Mouse (Mus musculus) liver, embryonic 16.5 days (tissue): ENCODE measurements around the gene Spty2d1. TPM values are rescaled to one million over a fixed set of nuclear protein-coding genes. Genes with fewer than 3 reads are reported as not detected.
"Not testable (repeated sequence)": the region's sequence is repeated elsewhere in the genome, so short reads cannot be mapped to it uniquely, and the experiment has no call there.

Experiments
- ATAC-seq: fragments of 200-750 bp; cut with Nextera tagmentation; 2 replicates; pipeline ENCODE4 v1.8.0; 2017; ENCODE audit warnings: low read depth, mild to moderate bottlenecking, moderate number of reproducible peaks, moderate library complexity
- H3K27ac ChIP-seq: fragments of 300-500 bp; sonication (generic); 2 replicates; pipeline ENCODE4 v1.5.1; 2014; ENCODE audit warnings: mild to moderate bottlenecking, low read length
- H3K27me3 ChIP-seq: fragments of 300-500 bp; sonication (generic); 2 replicates; pipeline ENCODE4 v1.6.1; 2014; ENCODE audit warnings: low read depth, low read length, mixed read lengths; ENCODE audit not compliant: control insufficient read depth, insufficient read depth
- H3K36me3 ChIP-seq: fragments of 300-500 bp; sonication (generic); 2 replicates; pipeline ENCODE4 v1.6.1; 2014; ENCODE audit warnings: mild to moderate bottlenecking; ENCODE audit not compliant: control insufficient read depth, insufficient read depth
- H3K4me1 ChIP-seq: fragments of 300-500 bp; sonication (generic); 2 replicates; pipeline ENCODE4 v1.6.1; 2014; ENCODE audit warnings: low read depth, low read length, mixed read lengths; ENCODE audit not compliant: control insufficient read depth
- H3K4me2 ChIP-seq: fragments of 300-500 bp; sonication (generic); 2 replicates; pipeline ENCODE4 v1.6.1; 2014; ENCODE audit warnings: low read depth, low read length, mixed read lengths
- H3K4me3 ChIP-seq: fragments of 300-500 bp; sonication (generic); 2 replicates; pipeline ENCODE4 v1.5.1; 2014; ENCODE audit warnings: low read depth, mild to moderate bottlenecking, low read length
- H3K9ac ChIP-seq: fragments of 300-500 bp; sonication (generic); 2 replicates; pipeline ENCODE4 v1.6.1; 2014; ENCODE audit warnings: low read depth, low read length
- H3K9me3 ChIP-seq: fragments of 300-500 bp; sonication (generic); replicated peaks from 2 replicates; pipeline ENCODE4 v1.6.1; 2016; ENCODE audit warnings: low read length; ENCODE audit not compliant: control insufficient read depth
- WGBS: fragments of 180-500 bp; shearing (Covaris S2); extraction: QIAGEN DNeasy Blood & Tissue Kit; methylation state at CpG from one replicate; pipeline ENCODE4 v1.1.7; 2014; ENCODE audit not compliant: insufficient replicate concordance; 5-methylcytosine and 5-hydroxymethylcytosine counted together
- polyA plus RNA-seq: library from polyadenylated mRNA; unstranded; fragments of >200 nt; fragmentation: Nextera tagmentation; extraction: Ambion mirVana; gene quantifications from 2 replicates; pipeline ENCODE4 v1.2.1, GENCODE M21; 2015

Spty2d1 gene
- polyA plus RNA-seq, 1 experiment from 2014 or later, result 12.1 TPM

DNA sequence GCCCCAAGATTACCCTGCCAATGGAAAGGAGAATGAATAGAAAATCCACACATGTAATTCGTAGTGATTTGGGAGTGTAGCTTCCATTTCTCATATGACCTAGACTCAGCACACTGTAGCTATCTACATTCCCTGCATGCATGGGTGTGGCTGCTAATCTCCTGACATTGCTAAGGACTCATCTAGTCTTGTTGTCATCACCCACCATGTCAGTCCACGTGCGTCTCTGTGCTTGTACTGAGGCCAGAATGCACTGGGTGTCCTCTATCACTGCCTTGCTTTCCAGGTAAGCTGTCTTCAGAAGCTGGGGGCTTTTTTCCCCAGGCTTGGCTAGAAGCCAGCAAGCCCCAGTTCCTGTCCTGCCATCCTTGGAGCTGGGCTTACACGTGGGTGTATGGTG, 18.8 kb downstream of the Spty2d1 start:
- H3K27me3 ChIP-seq, H3K4me2 ChIP-seq, H3K9me3 ChIP-seq, H3K4me3 ChIP-seq, H3K9ac ChIP-seq, H3K27ac ChIP-seq: not testable (repeated sequence)
- Histone ChIP-seq H3K36me3 (peaks cover 16% of the 10 kb centered on the region), H3K4me1 (peaks cover 13% of the 10 kb centered on the region)
- 46% methylated on average over 4 of the region's 4 CpGs for WGBS
- peak; percentile 86 for ATAC-seq

DNA sequence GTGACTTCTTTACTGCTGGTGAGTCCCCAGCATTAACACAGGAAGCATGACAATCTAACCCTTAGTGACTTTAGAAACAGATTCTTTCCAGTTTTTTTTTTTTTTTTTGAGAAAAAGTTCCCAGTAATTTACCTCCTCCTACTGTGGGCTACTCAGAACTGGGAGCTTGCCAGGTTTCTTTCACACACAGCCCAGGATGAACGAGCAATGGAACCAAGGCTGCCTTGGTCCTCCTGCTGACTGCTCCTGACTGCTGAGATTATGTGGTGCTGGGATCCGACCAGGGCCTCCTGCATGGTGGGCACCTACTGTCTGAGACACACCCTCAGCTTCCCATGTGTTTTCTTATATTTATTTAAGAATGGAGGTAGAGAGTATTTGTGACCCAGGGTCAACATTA, 21.1 kb downstream of the Spty2d1 start:
- no peak overlapping the region for H3K27ac ChIP-seq

DNA sequence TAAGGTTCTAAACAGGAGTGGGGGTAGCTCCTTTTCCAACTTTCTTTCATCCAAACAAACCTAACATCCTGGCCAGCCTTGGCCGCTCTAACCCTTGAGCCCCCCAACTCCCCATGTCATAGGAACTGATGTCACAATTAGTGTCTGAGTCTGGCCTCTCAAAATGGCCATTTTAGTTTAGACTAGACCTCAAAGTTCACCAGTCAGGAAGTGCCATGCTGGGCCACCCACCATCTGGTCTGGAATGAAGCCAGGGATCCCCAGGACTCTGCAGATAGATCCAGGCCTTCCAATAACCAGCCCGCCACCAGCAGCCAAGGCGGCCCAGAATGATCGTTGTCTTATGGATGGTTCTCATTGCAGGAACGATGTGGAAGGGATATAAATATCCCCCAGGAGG, 21.6 kb downstream of the Spty2d1 start:
- no peak for ATAC-seq
- no peaks in the 10 kb centered on the region for H3K36me3 ChIP-seq
- 73% methylated on average over 5 of the region's 5 CpGs for WGBS
- H3K27me3 ChIP-seq, result no peaks in the 10 kb centered on the region
- H3K4me2 ChIP-seq, result no peak overlapping the region
- no peak overlapping the region for H3K27ac ChIP-seq
- no peaks in the 10 kb centered on the region for H3K9me3 ChIP-seq
- H3K4me3 ChIP-seq, result no peak overlapping the region
- peaks cover 13% of the 10 kb centered on the region for H3K4me1 ChIP-seq
- no peak overlapping the region for H3K9ac ChIP-seq

More for the DNA sequence above, 21.1 kb downstream of the Spty2d1 start:
- Histone ChIP-seq H3K36me3 (no peaks in the 10 kb centered on the region), H3K9ac (no peak overlapping the region), H3K4me3 (no peak overlapping the region), H3K4me2 (no peak overlapping the region), H3K27me3 (no peaks in the 10 kb centered on the region), H3K9me3 (no peaks in the 10 kb centered on the region), H3K4me1 (peaks cover 13% of the 10 kb centered on the region)
- 62% methylated on average over 2 of the region's 2 CpGs for WGBS
- no peak for ATAC-seq

DNA sequence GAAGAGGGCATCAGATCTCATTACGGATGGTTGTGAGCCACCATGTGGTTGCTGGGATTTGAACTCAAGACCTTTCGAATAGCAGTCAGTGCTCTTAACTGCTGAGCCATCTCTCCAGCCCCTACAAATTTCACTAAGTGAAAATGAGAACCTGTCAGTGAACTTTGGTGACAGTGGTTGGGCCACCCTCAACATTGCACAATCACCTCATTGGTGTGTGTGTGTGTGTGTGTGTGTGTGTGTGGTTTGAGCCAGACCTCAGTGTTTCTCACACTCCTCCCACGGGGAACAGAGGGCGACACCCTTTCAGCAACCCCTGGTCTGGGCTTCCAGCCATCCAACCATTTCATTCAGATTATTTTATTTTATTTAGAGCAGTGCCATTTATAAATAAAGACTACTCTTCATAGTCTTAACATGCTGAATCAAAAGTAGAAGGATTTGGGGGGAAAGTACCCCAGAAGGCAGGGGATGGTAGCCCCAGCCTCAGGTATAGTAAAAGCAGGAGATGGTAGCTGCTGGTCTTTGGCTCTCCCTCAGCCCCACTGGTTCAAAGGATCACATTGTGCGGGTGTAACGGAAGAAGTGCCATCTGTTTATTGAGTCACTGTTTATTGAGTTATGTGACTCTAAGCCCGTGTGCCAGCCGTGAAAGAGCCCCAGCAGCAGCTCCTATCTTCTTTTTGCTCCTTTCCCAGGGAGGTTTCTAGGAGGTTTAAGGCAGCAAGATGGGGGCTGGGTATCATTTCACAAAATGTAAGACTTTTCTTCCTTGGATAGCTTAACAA, 22.3 kb downstream of the Spty2d1 start:
- ATAC-seq, result peak; percentile 52

DNA sequence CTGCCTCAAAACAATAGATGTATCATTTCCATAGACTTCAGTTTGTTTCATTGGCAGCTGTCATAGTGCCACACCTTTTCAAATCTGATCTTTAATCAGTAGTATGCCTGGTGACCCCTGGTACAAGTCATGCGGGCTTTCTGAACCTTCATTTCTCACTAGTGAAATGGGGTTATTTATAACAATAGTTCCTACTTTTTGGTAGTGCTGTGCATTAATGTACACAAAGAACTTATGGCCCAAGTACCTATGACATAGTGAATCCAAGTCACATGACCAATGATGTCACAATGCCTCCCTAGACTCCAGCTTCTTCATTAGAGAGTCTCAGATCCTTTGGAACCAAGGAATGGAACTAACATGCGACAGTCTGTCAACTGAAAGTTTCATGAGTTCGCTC, 24.9 kb downstream of the Spty2d1 start, which contains the start of gene Gm9999:
Gene Gm9999 (plus strand): TSS at position 301 of the 400 bp plus-strand sequence.
- H3K4me3 ChIP-seq, result no peak within 1 kb of the TSS
- H3K9me3 ChIP-seq, result no peaks in the 10 kb centered on the region
- 74% methylated on average over 3 of the region's 3 CpGs for whole genome bisulfite sequencing
- H3K27me3 ChIP-seq, result no peaks in the 10 kb centered on the region
- H3K27ac ChIP-seq, result no peak within 1 kb of the TSS
- no peak within 1 kb of the TSS for H3K4me2 ChIP-seq
- no peak for ATAC-seq
- H3K36me3 ChIP-seq, result no peaks in the 10 kb centered on the region
- no peak within 1 kb of the TSS for H3K9ac ChIP-seq
- H3K4me1 ChIP-seq, result peaks cover 6% of the 10 kb centered on the region; the same call in 1 of the 2 replicates

More for the DNA sequence above, 22.3 kb downstream of the Spty2d1 start:
- Histone ChIP-seq H3K4me1 (peaks cover 13% of the 10 kb centered on the region), H3K4me2 (no peak overlapping the region), H3K27ac (no peak overlapping the region), H3K36me3 (no peaks in the 10 kb centered on the region), H3K27me3 (no peaks in the 10 kb centered on the region), H3K9ac (no peak overlapping the region), H3K4me3 (no peak overlapping the region), H3K9me3 (no peaks in the 10 kb centered on the region)
- WGBS, result 53% methylated on average over 8 of the region's 8 CpGs

DNA sequence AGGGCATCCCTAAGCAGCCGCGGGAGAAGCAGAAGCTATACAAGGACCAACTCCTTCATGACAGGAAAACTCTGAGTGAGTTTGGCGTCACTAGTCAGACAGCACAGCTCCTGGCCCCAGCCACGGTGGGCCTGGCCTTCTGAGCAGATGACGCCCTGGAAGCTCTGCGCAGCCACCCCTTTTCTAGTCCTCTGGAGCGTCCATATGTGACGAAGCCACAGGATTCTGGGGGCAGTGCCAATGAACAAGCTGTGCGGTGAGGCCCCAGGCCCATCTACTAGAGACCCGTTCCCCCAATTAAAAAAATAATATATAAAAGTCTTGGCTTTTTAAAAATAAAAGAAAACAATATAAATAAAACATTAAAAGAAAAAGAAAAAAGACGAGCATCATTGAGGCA, 32.8 kb downstream of the Spty2d1 start:
- Histone ChIP-seq H3K4me2 (no peak overlapping the region), H3K36me3 (no peaks in the 10 kb centered on the region), H3K27me3 (no peaks in the 10 kb centered on the region), H3K4me3 (no peak overlapping the region), H3K9me3 (no peaks in the 10 kb centered on the region), H3K4me1 (peaks cover 6% of the 10 kb centered on the region), H3K27ac (no peak overlapping the region), H3K9ac (no peak overlapping the region)
- no peak for ATAC-seq
- WGBS, result 76% methylated on average over 11 of the region's 11 CpGs

DNA sequence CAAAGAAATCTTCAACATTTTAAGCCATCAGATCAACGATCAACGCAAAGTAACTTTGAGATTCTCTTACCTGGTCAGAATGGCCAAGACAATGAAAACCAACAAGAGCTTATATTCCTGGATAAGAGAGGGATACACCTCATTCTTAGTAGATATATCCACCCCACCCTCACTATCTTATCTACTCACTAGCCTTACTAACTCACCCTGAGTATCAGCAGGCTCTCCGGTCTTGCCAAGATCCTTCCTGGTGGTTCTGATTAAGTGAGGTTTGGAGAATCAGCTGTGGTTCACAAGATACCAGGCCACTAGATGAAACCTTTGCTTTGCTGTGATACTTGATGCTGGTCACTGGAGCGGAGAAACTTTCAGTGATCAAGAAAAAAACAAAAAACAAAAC, 33.6 kb downstream of the Spty2d1 start:
- no peaks in the 10 kb centered on the region for H3K27me3 ChIP-seq
- no peaks in the 10 kb centered on the region for H3K36me3 ChIP-seq
- ATAC-seq, result 0 out of 2 replicates have a peak, but pooled peaks have one; percentile 27
- H3K4me2 ChIP-seq, result no peak overlapping the region
- no peak overlapping the region for H3K27ac ChIP-seq
- H3K9me3 ChIP-seq, result no peaks in the 10 kb centered on the region
- H3K4me3 ChIP-seq, result no peak overlapping the region
- no peak overlapping the region for H3K9ac ChIP-seq
- H3K4me1 ChIP-seq, result peaks cover 6% of the 10 kb centered on the region
- 57% methylated on average over 4 of the region's 4 CpGs for WGBS

DNA sequence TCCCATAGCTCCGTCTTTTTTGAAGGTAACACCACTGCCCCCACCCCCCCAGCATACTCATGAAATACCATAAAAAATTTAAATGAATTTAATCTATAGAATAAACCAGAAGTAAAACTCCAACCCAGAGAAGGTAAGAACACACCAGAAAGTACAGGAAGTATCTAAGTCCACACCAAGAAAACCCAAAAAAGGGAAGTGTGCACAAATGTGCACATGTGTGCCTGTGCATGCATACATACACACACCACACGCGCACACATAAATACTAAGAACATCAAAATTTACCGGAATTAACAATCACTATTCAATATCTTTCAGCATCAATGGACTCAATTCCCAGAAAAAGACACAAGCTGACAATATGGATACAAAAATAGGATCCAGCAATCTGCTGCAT, 38.3 kb downstream of the Spty2d1 start:
- H3K4me1 ChIP-seq, result peaks cover 6% of the 10 kb centered on the region
- H3K9me3 ChIP-seq, result no peaks in the 10 kb centered on the region
- no peaks in the 10 kb centered on the region for H3K27me3 ChIP-seq
- no peaks in the 10 kb centered on the region for H3K36me3 ChIP-seq
- no peak overlapping the region for H3K9ac ChIP-seq
- 77% methylated on average over 4 of the region's 4 CpGs for WGBS
- ATAC-seq, result no peak
- H3K27ac ChIP-seq, result no peak overlapping the region
- H3K4me3 ChIP-seq, result no peak overlapping the region
- no peak overlapping the region for H3K4me2 ChIP-seq

DNA sequence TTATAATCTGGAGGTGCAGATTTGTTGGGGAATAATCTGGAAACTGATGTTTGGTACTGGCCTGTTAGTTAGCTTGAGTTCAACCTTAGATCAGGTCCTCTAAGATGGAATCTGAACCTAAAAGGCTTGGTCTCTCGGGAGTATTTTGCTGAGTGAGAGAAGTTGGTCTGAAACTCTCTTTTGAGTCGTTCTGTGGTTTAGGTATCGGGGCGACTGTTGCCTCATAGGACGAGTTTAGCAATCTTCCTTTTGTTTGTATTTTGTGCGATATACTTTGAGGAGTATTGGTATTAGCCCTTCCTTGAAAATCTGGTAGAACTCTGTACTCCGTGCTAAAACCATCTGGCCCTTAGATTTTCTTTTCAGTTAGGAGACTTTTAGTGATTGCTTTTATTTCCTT, 44.1 kb downstream of the Spty2d1 start:
- 51% methylated on average over 7 of the region's 7 CpGs for WGBS
- H3K4me2 ChIP-seq, result no peak overlapping the region
- no peak overlapping the region for H3K27ac ChIP-seq
- H3K4me3 ChIP-seq, result no peak overlapping the region
- ATAC-seq, result no peak
- H3K4me1 ChIP-seq, result peaks cover 10% of the 10 kb centered on the region
- H3K9me3 ChIP-seq, result no peaks in the 10 kb centered on the region
- H3K36me3 ChIP-seq, result no peaks in the 10 kb centered on the region
- no peak overlapping the region for H3K9ac ChIP-seq
- H3K27me3 ChIP-seq, result peaks cover 3% of the 10 kb centered on the region; the same call in 1 of the 2 replicates
